Mouse (Mus musculus): ENCODE data around the gene Mab21l3. TPM values are rescaled to one million over a fixed set of nuclear protein-coding genes. Genes with fewer than 3 reads are reported as not detected.

Gene Mab21l3
- total RNA-seq, 2 experiments from 2014 or later: 0.22 TPM; not detected in 1

- H3K4me3 ChIP-seq: no peak overlapping the region
- TF ChIP-seq CTCF (conservative IDR thresholded peaks at IDR 0.05): no peak
- H3K27ac ChIP-seq: no peak overlapping the region
- DNase-seq (ENCODE audit: low spot score in 2 of 2): no peak
These were observed 43.7 kb downstream of the Mab21l3 start for GRCm38 (mm10) chr3:101804971-101805561.

DNA sequence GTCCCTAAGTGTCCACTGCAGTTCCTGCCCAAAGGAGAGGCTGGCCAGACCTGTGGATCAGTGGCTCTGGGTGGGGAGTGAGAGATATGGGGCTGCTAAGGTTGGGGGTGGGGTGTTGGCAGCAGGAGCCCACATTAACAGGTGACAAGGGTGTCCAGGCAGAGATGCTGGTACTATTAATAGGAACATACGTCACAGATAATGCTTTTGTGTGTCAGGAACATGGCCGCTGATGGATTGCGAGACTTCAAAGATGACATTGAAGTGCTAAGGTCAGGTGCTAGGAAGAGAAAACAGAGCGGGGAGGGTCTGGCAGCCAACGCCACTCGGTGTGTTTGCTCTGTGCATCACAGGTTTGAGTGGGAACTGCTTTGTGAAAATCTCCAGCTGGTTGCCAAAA, 44.4 kb downstream of the Mab21l3 start:
- Histone ChIP-seq H3K27ac (no peak overlapping the region), H3K4me3 (no peak overlapping the region)
- no peak for DNase-seq (ENCODE audit: low spot score in 2 of 2)
- TF ChIP-seq CTCF (conservative IDR thresholded peaks at IDR 0.05): no peak

DNA sequence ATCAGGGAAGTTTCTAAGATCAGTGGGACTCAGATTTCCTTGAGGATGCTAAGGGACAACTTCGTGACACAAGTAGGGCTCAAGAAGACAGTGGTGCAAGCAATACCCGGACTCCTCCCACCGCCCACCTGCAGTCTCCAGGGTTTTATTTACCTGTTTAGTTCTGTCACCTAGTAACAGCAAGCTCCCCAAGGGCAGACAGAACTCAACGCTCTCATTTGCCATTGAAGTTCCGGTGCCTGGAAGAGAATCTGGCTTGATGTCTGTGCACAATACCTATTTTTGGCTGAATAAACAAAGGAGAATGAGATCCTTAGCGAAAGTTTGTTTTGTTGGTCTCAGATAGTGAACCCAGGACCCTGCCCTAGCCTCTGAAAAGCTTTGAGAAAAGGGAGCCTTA, 45.0 kb downstream of the Mab21l3 start:
- DNase-seq (ENCODE audit: low spot score in 2 of 2): no peak
- no peak for TF ChIP-seq CTCF (conservative IDR thresholded peaks at IDR 0.05)
- Histone ChIP-seq H3K27ac (no peak overlapping the region), H3K4me3 (no peak overlapping the region)

DNA sequence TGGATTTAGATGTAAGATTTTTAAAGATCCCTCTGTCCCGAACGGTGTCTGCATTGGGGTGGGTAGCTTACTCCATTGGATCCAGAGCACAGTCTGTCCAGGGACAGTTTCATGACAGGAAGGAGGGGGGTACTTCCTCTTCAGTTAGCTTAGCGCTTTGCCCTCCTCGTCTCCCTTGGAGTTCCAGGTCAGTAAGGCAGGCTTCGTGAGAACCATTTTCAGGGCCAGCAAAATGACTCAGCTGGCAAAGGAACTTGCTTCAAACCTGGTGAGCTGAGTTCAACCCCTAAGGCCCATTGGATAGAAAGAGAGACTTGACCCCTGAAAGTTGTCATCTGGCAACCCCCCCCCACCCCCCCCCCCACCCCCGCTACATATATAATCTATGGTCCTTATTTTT, 46.0 kb downstream of the Mab21l3 start:
- H3K27ac ChIP-seq: no peak overlapping the region
- no peak overlapping the region for H3K4me3 ChIP-seq
- TF ChIP-seq CTCF (conservative IDR thresholded peaks at IDR 0.05): no peak
- DNase-seq (ENCODE audit: low spot score in 2 of 2): no peak

DNA sequence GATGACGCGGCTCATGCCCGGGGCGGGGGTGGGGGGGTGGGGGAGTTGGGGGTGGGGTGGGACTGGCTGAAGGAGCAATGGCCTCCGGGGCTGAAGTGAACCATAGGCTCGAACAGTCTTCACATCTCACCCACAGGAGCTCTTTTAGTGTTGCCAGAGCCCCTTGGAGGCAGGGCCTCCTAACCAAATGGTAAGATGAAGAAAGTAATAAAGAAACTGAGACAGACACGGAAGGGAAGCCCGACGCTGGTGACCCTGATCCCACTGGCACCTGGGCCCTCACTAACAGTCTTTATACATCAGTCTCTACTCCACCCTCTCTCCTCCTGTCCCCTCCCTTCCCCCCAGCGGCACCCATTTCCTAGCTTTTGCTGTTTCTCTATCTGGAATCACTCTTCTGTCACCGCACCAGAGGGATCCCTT, 48.2 kb downstream of the Mab21l3 start:
- Histone ChIP-seq H3K27ac (no peak overlapping the region), H3K4me3 (no peak overlapping the region)
- no peak for TF ChIP-seq CTCF (conservative IDR thresholded peaks at IDR 0.05)
- DNase-seq (ENCODE audit: low spot score in 2 of 2): no peak

DNA sequence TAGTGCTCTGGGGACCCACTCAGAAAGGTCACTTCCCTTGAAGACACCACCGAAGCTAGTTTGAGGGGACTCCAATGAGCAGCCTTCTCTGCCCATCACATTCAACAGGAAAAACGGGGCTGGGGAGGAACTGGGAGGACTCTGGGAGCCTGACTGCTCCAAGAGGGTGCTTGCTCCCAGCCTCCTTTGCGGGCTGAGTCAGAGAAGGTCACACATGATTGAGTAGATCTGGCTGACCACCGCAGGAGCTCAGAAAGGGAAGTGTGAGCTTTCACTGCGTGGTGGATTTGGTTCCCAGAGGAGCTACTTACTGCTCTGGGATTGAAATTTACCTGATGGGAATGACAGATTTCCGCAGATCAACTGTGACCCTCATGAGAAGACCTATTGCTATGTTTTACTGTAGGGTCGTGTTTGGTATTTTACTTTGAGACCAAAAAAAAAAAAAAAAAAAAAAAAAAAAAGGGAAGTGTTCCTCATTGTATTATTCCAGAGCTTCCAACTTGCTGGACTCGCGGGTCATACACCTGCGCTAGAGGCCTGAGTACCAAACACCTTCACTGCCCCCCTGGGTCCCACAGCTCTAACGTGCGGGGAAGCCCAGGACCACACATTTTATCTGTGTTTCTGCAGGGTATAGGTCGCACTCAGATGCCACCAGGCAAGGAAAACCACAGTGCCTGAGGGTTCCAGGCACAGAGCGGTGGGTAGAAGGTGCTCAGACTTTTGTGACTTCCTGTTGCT, 48.7 kb downstream of the Mab21l3 start:
- no peak for DNase-seq (ENCODE audit: low spot score in 2 of 2)
- Histone ChIP-seq H3K27ac (no peak overlapping the region), H3K4me3 (no peak overlapping the region)
- TF ChIP-seq CTCF (conservative IDR thresholded peaks at IDR 0.05): no peak

DNA sequence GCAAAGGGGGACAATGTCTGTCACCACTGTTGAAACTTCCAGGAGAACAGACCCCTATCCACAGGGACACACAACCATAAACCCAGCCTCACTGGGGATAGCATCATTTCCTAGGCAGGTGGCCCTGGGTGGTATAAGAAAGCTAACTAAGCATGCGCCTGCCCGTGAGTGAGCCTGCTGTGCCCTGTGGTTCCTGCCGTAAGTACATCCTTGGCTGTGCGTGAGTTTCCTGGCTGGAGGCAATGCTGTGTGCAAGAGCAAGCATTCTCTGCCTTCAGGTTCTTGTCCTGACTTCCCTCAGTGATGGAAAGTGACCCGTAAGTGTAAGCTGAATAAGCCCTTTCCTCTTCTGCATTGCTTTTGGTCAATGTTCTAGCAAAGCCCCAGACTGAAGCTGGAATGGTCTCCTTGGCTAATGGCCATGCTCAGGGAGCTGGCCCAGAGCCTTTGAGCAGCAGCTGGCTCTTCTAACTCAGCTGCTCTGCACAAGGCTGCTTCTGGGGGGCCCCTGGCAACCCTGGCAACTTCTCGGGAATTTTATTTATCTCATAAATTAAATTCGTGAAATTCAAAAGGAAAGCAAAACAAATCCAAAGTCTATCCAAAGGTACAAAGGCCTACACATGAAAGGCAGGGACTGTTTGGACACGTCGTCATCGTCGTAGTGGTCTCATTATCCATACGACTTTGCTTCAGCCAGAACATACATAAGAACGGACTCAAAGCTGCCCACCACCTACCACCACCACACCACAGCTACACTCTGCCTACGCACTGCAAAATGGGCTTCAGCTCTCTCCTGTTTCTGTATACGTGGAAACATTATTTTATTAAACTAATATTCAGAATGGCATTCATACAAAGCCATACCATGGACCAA, 50.7 kb downstream of the Mab21l3 start:
- no peak overlapping the region for H3K27ac ChIP-seq
- no peak overlapping the region for H3K4me3 ChIP-seq
- peak in 1 of 2 experiments; percentile 21 for DNase-seq (ENCODE audit: low spot score in 2 of 2)
- no peak for TF ChIP-seq CTCF (conservative IDR thresholded peaks at IDR 0.05)

DNA sequence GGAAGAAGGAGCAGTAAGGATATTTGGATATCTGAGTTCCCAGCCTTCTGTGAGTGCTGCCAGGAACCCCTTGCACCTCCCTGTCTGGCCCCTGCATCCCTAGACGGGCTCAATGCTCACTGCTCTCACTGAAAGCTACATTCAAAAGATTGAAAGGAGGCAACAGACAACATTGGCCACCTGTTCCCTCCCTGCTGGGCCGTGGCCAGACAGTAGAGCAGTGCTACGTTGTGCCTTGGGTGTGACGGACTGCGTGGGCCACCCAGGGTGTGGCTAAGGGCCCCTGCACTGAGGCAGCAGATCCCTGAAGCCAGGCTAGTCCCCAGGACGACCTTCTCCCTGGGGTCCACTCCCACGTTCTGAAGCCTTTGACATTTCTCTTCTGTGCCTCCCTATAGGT, 52.5 kb downstream of the Mab21l3 start:
- no peak overlapping the region for H3K4me3 ChIP-seq
- no peak for DNase-seq (ENCODE audit: low spot score in 2 of 2)
- TF ChIP-seq CTCF (conservative IDR thresholded peaks at IDR 0.05): no peak
- no peak overlapping the region for H3K27ac ChIP-seq

DNA sequence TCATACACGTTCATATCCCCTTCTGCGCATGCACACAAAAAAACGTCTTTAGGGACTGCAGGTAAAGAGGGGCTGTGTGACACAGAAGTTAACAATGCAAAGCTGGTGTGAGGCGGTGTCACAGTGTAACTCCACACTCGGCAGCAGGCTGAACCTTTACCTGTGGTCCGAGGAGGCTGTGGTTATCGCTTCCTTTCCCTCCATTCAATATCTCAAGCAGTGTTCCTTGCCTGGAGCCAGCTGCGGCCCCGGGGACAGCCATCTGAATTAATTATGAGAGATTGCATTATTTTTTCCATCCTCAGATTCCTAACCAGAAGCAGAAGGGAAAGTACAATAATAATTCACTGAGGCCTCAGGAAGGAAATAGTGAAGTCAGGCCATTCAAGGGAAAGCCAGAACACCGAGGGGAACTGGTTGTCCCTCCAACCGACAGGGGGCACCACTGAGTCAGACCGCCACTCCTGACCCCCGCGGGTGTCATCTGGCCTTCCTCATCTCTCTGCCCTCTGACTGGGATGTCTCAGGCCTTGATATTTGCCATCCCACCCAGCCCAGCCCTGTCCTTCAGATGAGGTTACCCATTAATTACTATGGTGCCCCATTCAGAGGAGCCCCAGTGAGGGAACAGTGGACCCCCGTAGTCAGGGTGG, 53.2 kb downstream of the Mab21l3 start:
- no peak overlapping the region for H3K4me3 ChIP-seq
- TF ChIP-seq CTCF (conservative IDR thresholded peaks at IDR 0.05): peak; percentile 48
- no peak overlapping the region for H3K27ac ChIP-seq
- DNase-seq (ENCODE audit: low spot score in 2 of 2): no peak

GRCm38 (mm10) chr3:101794666-101795065, 54.1 kb downstream of the Mab21l3 start:
- TF ChIP-seq CTCF (conservative IDR thresholded peaks at IDR 0.05): no peak
- no peak overlapping the region for H3K27ac ChIP-seq
- DNase-seq (ENCODE audit: low spot score in 2 of 2): no peak
- no peak overlapping the region for H3K4me3 ChIP-seq

- no peak for TF ChIP-seq CTCF (conservative IDR thresholded peaks at IDR 0.05)
- no peak for DNase-seq (ENCODE audit: low spot score in 2 of 2)
- Histone ChIP-seq H3K27ac (no peak overlapping the region), H3K4me3 (no peak overlapping the region)
These were observed 54.7 kb downstream of the Mab21l3 start for GRCm38 (mm10) chr3:101794026-101794425.

DNA sequence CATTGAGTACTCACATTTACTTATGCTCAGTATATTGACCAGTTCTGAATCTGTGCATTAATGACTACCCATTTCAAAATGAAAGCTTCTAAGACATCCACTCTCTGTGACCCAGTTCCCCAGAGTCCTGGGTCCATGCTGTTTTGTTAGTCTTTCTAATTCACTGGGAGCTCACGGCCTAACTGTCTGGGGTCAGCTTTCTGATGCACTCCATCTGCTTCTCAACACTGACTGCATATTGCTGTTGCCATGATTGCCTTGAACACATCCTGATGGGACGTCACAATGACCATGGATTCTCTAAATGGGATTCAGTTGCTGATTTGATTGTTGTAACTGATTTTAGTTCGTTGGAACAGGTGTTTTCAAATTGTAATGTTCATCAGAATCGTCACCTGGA, 56.6 kb downstream of the Mab21l3 start:
- DNase-seq (ENCODE audit: low spot score in 2 of 2): no peak
- no peak overlapping the region for H3K4me3 ChIP-seq
- no peak for TF ChIP-seq CTCF (conservative IDR thresholded peaks at IDR 0.05)
- no peak overlapping the region for H3K27ac ChIP-seq
